Mouse (Mus musculus) effector memory CD4-positive, alpha-beta T cell, adult 5 months (primary cell): ENCODE results near the gene Fam71e1. TPM values are rescaled to one million over a fixed set of nuclear protein-coding genes. Genes with fewer than 3 reads are reported as not detected.

Source experiments
- polyA plus RNA-seq: library from polyadenylated mRNA; unstranded; fragments of 100-300 nt; shearing (Covaris generic); gene quantifications from one replicate; pipeline ENCODE4 v1.2.1, GENCODE M21; 2017

Gene Fam71e1
- polyA plus RNA-seq, result 1.00 TPM

GRCm38 (mm10) chr7:44495992-44496770, at the start of gene Fam71e1, which contains the start of gene Emc10:
Fam71e1 (plus strand) TSS chr7:44496581.
Emc10 (minus strand) TSS chr7:44496529.

GRCm38 (mm10) chr7:44465111-44465510, 31.3 kb upstream of the Fam71e1 start, which contains the start of gene Aspdh:
Aspdh (plus strand) TSS chr7:44465391.

GRCm38 (mm10) chr7:44467811-44468411, 28.5 kb upstream of the Fam71e1 start, which contains the start of gene Josd2:
Josd2 (plus strand) TSS chr7:44467980.

GRCm38 (mm10) chr7:44524502-44524901, 28.1 kb downstream of the Fam71e1 start, which contains the start of gene Mybpc2:
Mybpc2 (minus strand) TSS chr7:44524656.

GRCm38 (mm10) chr7:44531946-44532732, 35.8 kb downstream of the Fam71e1 start, which contains the start of gene Spib:
Spib (minus strand) TSS chr7:44532071.

GRCm38 (mm10) chr7:44548497-44549087, 52.2 kb downstream of the Fam71e1 start, which contains the start of gene Pold1:
Pold1 (minus strand) TSS chr7:44548849.

Other genes starting within 250 kb of the Fam71e1 start
- gene 1700028J19Rik, start 249.9 kb upstream of the Fam71e1 start, polyA plus RNA-seq, result 0.85 TPM
- gene 2410002F23Rik, start 249.9 kb upstream of the Fam71e1 start, polyA plus RNA-seq, result 192 TPM
- not detected for gene Acp4, start 239.2 kb upstream of the Fam71e1 start, polyA plus RNA-seq
- not detected for gene Gm15517, start 235.1 kb upstream of the Fam71e1 start, polyA plus RNA-seq
- 0.12 TPM for gene Clec11a, start 189.7 kb upstream of the Fam71e1 start, polyA plus RNA-seq
- gene Shank1, start 186.3 kb upstream of the Fam71e1 start, polyA plus RNA-seq, result 0.47 TPM
- gene Syt3, start 112.5 kb upstream of the Fam71e1 start, polyA plus RNA-seq, result 0.77 TPM
- gene 1700008O03Rik, start 110.8 kb upstream of the Fam71e1 start, polyA plus RNA-seq, result not detected
- gene Lrrc4b, start 67.6 kb upstream of the Fam71e1 start, polyA plus RNA-seq, result not detected
- not detected for gene Aspdh, start 31.2 kb upstream of the Fam71e1 start, polyA plus RNA-seq
- 71.6 TPM for gene Josd2, start 28.6 kb upstream of the Fam71e1 start, polyA plus RNA-seq
- 178 TPM for gene Emc10, start 52 bp upstream of the Fam71e1 start, polyA plus RNA-seq
- gene Mybpc2, start 28.1 kb downstream of the Fam71e1 start, polyA plus RNA-seq, result not detected
- 0.17 TPM for gene Spib, start 35.5 kb downstream of the Fam71e1 start, polyA plus RNA-seq
- gene Pold1, start 52.3 kb downstream of the Fam71e1 start, polyA plus RNA-seq, result 42.7 TPM
- gene Nr1h2, start 57.4 kb downstream of the Fam71e1 start, polyA plus RNA-seq, result 201 TPM
- gene Napsa, start 75.8 kb downstream of the Fam71e1 start, polyA plus RNA-seq, result 0.76 TPM
- 0.36 TPM for gene Kcnc3, start 94.1 kb downstream of the Fam71e1 start, polyA plus RNA-seq
- gene Myh14, start 174.3 kb downstream of the Fam71e1 start, polyA plus RNA-seq, result not detected
- gene Izumo2, start 212.2 kb downstream of the Fam71e1 start, polyA plus RNA-seq, result not detected